Mouse (Mus musculus) lung, embryonic 15.5 days (tissue): ENCODE data around the gene Sf3a3. TPM values are rescaled to one million over a fixed set of nuclear protein-coding genes. Genes with fewer than 3 reads are reported as not detected.

ENCODE experiments used
- ATAC-seq: fragments of 200-750 bp; cut with Nextera tagmentation; 2 replicates; pipeline ENCODE4 v1.8.0; 2017; ENCODE audit warnings: moderate number of reproducible peaks, borderline replicate concordance; ENCODE audit not compliant: low FRiP score, low TSS enrichment; ENCODE audit errors: extremely low read depth
- H3K27ac ChIP-seq: fragments of 300-500 bp; sonication (generic); 2 replicates; pipeline ENCODE4 v1.5.1; 2015; ENCODE audit warnings: moderate library complexity, mild to moderate bottlenecking, inconsistent platforms
- H3K27me3 ChIP-seq: fragments of 300-500 bp; sonication (generic); 2 replicates; pipeline ENCODE4 v1.6.1; 2015; ENCODE audit warnings: inconsistent platforms
- H3K36me3 ChIP-seq: fragments of 300-500 bp; sonication (generic); 2 replicates; pipeline ENCODE4 v1.6.1; 2015; ENCODE audit warnings: inconsistent platforms
- H3K4me1 ChIP-seq: fragments of 300-500 bp; sonication (generic); 2 replicates; pipeline ENCODE4 v1.6.1; 2015; ENCODE audit warnings: inconsistent platforms
- H3K4me2 ChIP-seq: fragments of 300-500 bp; sonication (generic); 2 replicates; pipeline ENCODE4 v1.6.1; 2015; ENCODE audit warnings: inconsistent platforms, mild to moderate bottlenecking, moderate library complexity
- H3K4me3 ChIP-seq: fragments of 300-500 bp; sonication (generic); 2 replicates; pipeline ENCODE4 v1.5.1; 2015; ENCODE audit warnings: mild to moderate bottlenecking, inconsistent platforms
- H3K9ac ChIP-seq: fragments of 300-500 bp; sonication (generic); 2 replicates; pipeline ENCODE4 v1.6.1; 2015; ENCODE audit warnings: inconsistent platforms
- H3K9me3 ChIP-seq: fragments of 300-500 bp; sonication (generic); 2 replicates; pipeline ENCODE4 v1.6.1; 2016; ENCODE audit warnings: inconsistent platforms
- WGBS: fragments of 180-500 bp; shearing (Covaris S2); methylation state at CpG from one replicate; pipeline ENCODE4 v1.1.7; 2015; 5-methylcytosine and 5-hydroxymethylcytosine counted together
- microRNA counts: library from miRNA; unstranded; fragments of <30 nt; microRNA quantifications from one replicate; lab custom pipeline; 2016
- microRNA-seq: library from miRNA; unstranded; fragments of <30 nt; microRNA quantifications from one replicate; pipeline ENCODE4, GENCODE M21; 2016
- polyA plus RNA-seq: library from polyadenylated mRNA; unstranded; fragments of >200 nt; fragmentation: Nextera tagmentation; extraction: Ambion mirVana; gene quantifications from 2 replicates; pipeline ENCODE4 v1.2.1, GENCODE M21; 2015

The Sf3a3 gene
- polyA plus RNA-seq, 1 experiment from 2014 or later: 148 TPM

DNA sequence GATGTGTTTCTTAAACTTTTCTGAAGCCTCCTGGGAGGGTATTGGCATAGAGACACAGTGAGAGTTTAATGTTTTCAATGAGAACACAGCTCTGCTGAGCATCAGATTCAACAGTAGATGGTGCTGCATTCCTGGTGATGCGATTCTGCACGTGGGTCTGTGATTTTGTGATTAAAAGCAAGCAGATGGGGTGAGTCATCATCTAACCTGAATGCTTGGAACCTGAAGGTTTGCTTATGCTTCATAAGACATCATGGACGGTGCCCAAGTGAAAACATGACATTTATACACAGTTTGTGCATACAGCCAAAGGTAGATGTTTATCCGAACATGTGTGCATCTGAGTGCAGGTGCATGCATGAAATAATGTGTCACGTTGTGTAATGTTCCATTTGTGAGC is 56.0 kb downstream of the Sf3a3 start:
- no peak for ATAC-seq
- no peaks in the 10 kb centered on the region for H3K36me3 ChIP-seq
- H3K27me3 ChIP-seq: no peaks in the 10 kb centered on the region
- peaks cover 9% of the 10 kb centered on the region; the same call in 1 of the 2 replicates for H3K4me1 ChIP-seq
- WGBS: 61% methylated on average over 5 of the region's 5 CpGs
- H3K9me3 ChIP-seq: no peaks in the 10 kb centered on the region
- no peak overlapping the region for H3K4me2 ChIP-seq
- H3K4me3 ChIP-seq: no peak overlapping the region
- H3K27ac ChIP-seq: no peak overlapping the region
- H3K9ac ChIP-seq: no peak overlapping the region

- H3K36me3 ChIP-seq: no peaks in the 10 kb centered on the region
- no peak overlapping the region for H3K4me3 ChIP-seq
- WGBS: 34% methylated on average over 4 of the region's 4 CpGs
- no peak overlapping the region for H3K4me2 ChIP-seq
- H3K4me1 ChIP-seq: no peaks in the 10 kb centered on the region
- ATAC-seq: peak; percentile 70
- H3K9me3 ChIP-seq: no peaks in the 10 kb centered on the region
- no peaks in the 10 kb centered on the region for H3K27me3 ChIP-seq
- H3K9ac ChIP-seq: no peak overlapping the region
- H3K27ac ChIP-seq: peak overlapping the region; percentile 68
These were observed 57.5 kb downstream of the Sf3a3 start for GRCm38 (mm10) chr4:124772125-124772524.

DNA sequence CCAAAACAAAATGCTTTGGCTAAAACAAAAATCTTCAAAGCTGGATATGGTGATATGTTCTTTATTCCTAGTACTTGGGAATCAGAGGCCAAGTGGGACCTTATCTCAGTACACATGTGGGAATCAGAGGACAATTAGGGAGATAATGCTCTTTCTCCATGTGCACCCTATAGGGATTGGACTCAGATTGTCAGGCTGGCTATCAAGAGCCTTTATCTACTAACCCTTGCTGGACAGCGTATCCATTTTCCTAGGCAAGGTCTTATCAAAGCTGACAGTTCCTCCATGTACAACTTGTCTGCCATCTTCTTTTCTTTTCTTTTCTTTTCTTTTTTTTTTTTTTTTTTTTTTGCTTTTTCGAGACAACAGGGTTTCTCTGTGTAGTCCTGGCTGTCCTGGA is 58.9 kb downstream of the Sf3a3 start:
- Histone ChIP-seq H3K36me3 (no peaks in the 10 kb centered on the region), H3K4me2 (no peak overlapping the region), H3K27ac (no peak overlapping the region), H3K27me3 (no peaks in the 10 kb centered on the region), H3K4me3 (no peak overlapping the region), H3K9me3 (no peaks in the 10 kb centered on the region), H3K4me1 (no peaks in the 10 kb centered on the region), H3K9ac (no peak overlapping the region)
- 92% methylated on average over 1 of the region's 2 CpGs for WGBS
- no peak for ATAC-seq

DNA sequence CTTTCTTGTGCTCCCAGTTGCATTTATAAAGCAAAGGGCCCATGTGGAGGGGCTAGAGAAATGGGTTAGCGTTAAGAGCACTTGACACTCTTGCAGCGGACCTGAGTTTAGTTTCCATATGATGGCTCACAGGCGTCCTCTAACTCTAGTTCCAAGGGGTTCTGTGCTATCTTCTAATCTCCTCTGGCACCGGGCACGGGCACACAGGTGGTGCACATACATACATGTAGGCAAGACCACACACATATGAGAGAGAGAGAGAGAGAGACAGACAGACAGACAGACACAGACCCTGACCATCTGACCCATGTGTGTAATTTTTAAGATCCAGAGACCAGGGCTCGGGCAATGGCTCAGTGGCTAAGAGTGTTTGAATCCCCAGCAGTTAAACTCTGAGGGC is 59.4 kb downstream of the Sf3a3 start:
- H3K36me3 ChIP-seq: no peaks in the 10 kb centered on the region
- no peaks in the 10 kb centered on the region for H3K9me3 ChIP-seq
- H3K4me1 ChIP-seq: no peaks in the 10 kb centered on the region
- ATAC-seq: no peak
- H3K27ac ChIP-seq: no peak overlapping the region
- no peak overlapping the region for H3K4me2 ChIP-seq
- H3K9ac ChIP-seq: no peak overlapping the region
- H3K27me3 ChIP-seq: no peaks in the 10 kb centered on the region
- H3K4me3 ChIP-seq: no peak overlapping the region
- 87% methylated on average over 6 of the region's 6 CpGs for WGBS

GRCm38 (mm10) chr4:124774429-124774828 is 59.9 kb downstream of the Sf3a3 start:
- H3K36me3 ChIP-seq: no peaks in the 10 kb centered on the region; the same call in 1 of the 2 replicates
- no peak overlapping the region for H3K9ac ChIP-seq
- H3K27me3 ChIP-seq: no peaks in the 10 kb centered on the region
- ATAC-seq: no peak
- no peak overlapping the region for H3K4me3 ChIP-seq
- no peaks in the 10 kb centered on the region for H3K4me1 ChIP-seq
- H3K27ac ChIP-seq: no peak overlapping the region
- H3K4me2 ChIP-seq: no peak overlapping the region
- WGBS: 64% methylated on average over 2 of the region's 2 CpGs
- H3K9me3 ChIP-seq: no peaks in the 10 kb centered on the region

GRCm38 (mm10) chr4:124781361-124781760 is 66.8 kb downstream of the Sf3a3 start:
- H3K27me3 ChIP-seq: no peaks in the 10 kb centered on the region
- peaks cover 56% of the 10 kb centered on the region for H3K36me3 ChIP-seq
- no peaks in the 10 kb centered on the region for H3K4me1 ChIP-seq
- no peaks in the 10 kb centered on the region for H3K9me3 ChIP-seq
- H3K27ac ChIP-seq: no peak overlapping the region
- no peak overlapping the region for H3K9ac ChIP-seq
- WGBS: 90% methylated on average over 7 of the region's 7 CpGs
- ATAC-seq: no peak
- no peak overlapping the region for H3K4me2 ChIP-seq
- no peak overlapping the region for H3K4me3 ChIP-seq

MicroRNAs encoded within 50 kb of the gene (microRNA counts, 519-probe panel; counts per million panel counts)
- microRNA mmu-miR-697 (lab: Ali Mortazavi, UCI) (19.7 counts per million), microRNA mmu-miR-698 (lab: Ali Mortazavi, UCI) (19.7 counts per million)

Small RNA genes within 50 kb of the gene (microRNA-seq; reads per million reads assigned to microRNA genes)
- gene Gm24721 (not detected), gene Mir697 (not detected), gene Mir698 (not detected)

Other genes starting within 250 kb of the Sf3a3 start
- gene 3100002H09Rik, start 104.0 kb upstream of the Sf3a3 start, polyA plus RNA-seq: not detected in 2 replicates
- 0.06 and 0.14 TPM in 2 replicates for gene Pou3f1, start 58.0 kb upstream of the Sf3a3 start, polyA plus RNA-seq
- gene Utp11, start 21.2 kb upstream of the Sf3a3 start, polyA plus RNA-seq: 57.7 and 60.8 TPM in 2 replicates
- gene Fhl3, start 14.1 kb upstream of the Sf3a3 start, polyA plus RNA-seq: 5.3 and 9.3 TPM in 2 replicates
- 28.2 and 35.5 TPM in 2 replicates for gene Inpp5b, start 27.1 kb downstream of the Sf3a3 start, polyA plus RNA-seq
- gene Mtf1, start 87.3 kb downstream of the Sf3a3 start, polyA plus RNA-seq: 12.8 and 13.2 TPM in 2 replicates
- 36.1 and 40.5 TPM in 2 replicates for gene Yrdc, start 135.9 kb downstream of the Sf3a3 start, polyA plus RNA-seq
- 58.2 and 59.0 TPM in 2 replicates for gene 1110065P20Rik, start 136.4 kb downstream of the Sf3a3 start, polyA plus RNA-seq
- gene Maneal, start 147.4 kb downstream of the Sf3a3 start, polyA plus RNA-seq: 0.42 and 0.59 TPM in 2 replicates
- gene Epha10, start 166.1 kb downstream of the Sf3a3 start, polyA plus RNA-seq: not detected in 2 replicates
- 11.9 and 13.1 TPM in 2 replicates for gene 9930104L06Rik, start 222.3 kb downstream of the Sf3a3 start, polyA plus RNA-seq
- 154 and 166 TPM in 2 replicates for gene Cdca8, start 224.5 kb downstream of the Sf3a3 start, polyA plus RNA-seq